Mouse (Mus musculus) spleen, postnatal 36 days (tissue): ENCODE results near the gene Sdc3.

Experiments
- DNase-seq, 2 experiments: peaks; one replicate each; pipeline ENCODE4 v3.0.0; 2022; ENCODE audit warnings: low spot score in 2 of 2, mixed read lengths in 1 of 2

Gene Sdc3

GRCm38 (mm10) chr4:130828851-130829673 is 36.7 kb downstream of the Sdc3 start:
- no peak for DNase-seq

GRCm38 (mm10) chr4:130834122-130834521 is 41.8 kb downstream of the Sdc3 start:
- DNase-seq: no peak

- DNase-seq: no peak
Measured at GRCm38 (mm10) chr4:130835550-130835949, 43.2 kb downstream of the Sdc3 start.

- no peak for DNase-seq
Measured at GRCm38 (mm10) chr4:130836281-130837061, 44.1 kb downstream of the Sdc3 start.

GRCm38 (mm10) chr4:130838585-130838984 is 46.2 kb downstream of the Sdc3 start:
- DNase-seq: no peak

- DNase-seq: no peak
Measured at GRCm38 (mm10) chr4:130841107-130841840, 48.9 kb downstream of the Sdc3 start.

GRCm38 (mm10) chr4:130848814-130849213 is 56.5 kb downstream of the Sdc3 start:
- DNase-seq: no peak

GRCm38 (mm10) chr4:130857661-130858060 is 65.3 kb downstream of the Sdc3 start:
- DNase-seq: no peak

GRCm38 (mm10) chr4:130858880-130859279 is 66.5 kb downstream of the Sdc3 start:
- DNase-seq: no peak

- no peak for DNase-seq
Measured at GRCm38 (mm10) chr4:130859467-130859866, 67.1 kb downstream of the Sdc3 start.

GRCm38 (mm10) chr4:130860902-130861652 is 68.7 kb downstream of the Sdc3 start:
- DNase-seq: no peak

GRCm38 (mm10) chr4:130861653-130862208 is 69.4 kb downstream of the Sdc3 start:
- DNase-seq: no peak

GRCm38 (mm10) chr4:130862538-130862937 is 70.2 kb downstream of the Sdc3 start:
- DNase-seq: no peak

GRCm38 (mm10) chr4:130865460-130865859 is 73.1 kb downstream of the Sdc3 start:
- no peak for DNase-seq

GRCm38 (mm10) chr4:130865901-130866371 is 73.6 kb downstream of the Sdc3 start:
- no peak for DNase-seq

- DNase-seq: no peak
Measured at GRCm38 (mm10) chr4:130867940-130868339, 75.6 kb downstream of the Sdc3 start.

- DNase-seq: no peak
Measured at GRCm38 (mm10) chr4:130868803-130869202, 76.5 kb downstream of the Sdc3 start.

GRCm38 (mm10) chr4:130872414-130872813 is 80.1 kb downstream of the Sdc3 start:
- DNase-seq: no peak

- DNase-seq: no peak
Measured at GRCm38 (mm10) chr4:130873440-130873839, 81.1 kb downstream of the Sdc3 start.

GRCm38 (mm10) chr4:130874601-130875000 is 82.3 kb downstream of the Sdc3 start:
- no peak for DNase-seq
